Mouse (Mus musculus) ES-Bruce4 (cell line): ENCODE measurements around the gene Slc5a1. TPM values are rescaled to one million over a fixed set of nuclear protein-coding genes. Genes with fewer than 3 reads are reported as not detected.

Experiments used
- H3K27ac ChIP-seq: 2 replicates; pipeline ENCODE4 v1.5.1; 2012; ENCODE audit warnings: low read length, inconsistent platforms; ENCODE audit not compliant: insufficient read depth
- H3K27me3 ChIP-seq: 2 replicates; pipeline ENCODE4 v1.6.1; 2012; ENCODE audit warnings: mild to moderate bottlenecking, low read length, inconsistent platforms; ENCODE audit not compliant: control insufficient read depth, poor library complexity, insufficient read depth, severe bottlenecking
- H3K36me3 ChIP-seq: 2 replicates; pipeline ENCODE4 v1.6.1; 2012; ENCODE audit warnings: inconsistent platforms, mild to moderate bottlenecking, low read length, moderate library complexity; ENCODE audit not compliant: control insufficient read depth, poor library complexity, insufficient read depth, severe bottlenecking
- H3K4me1 ChIP-seq: one replicate; pipeline ENCODE4 v1.8.1; 2011; ENCODE audit warnings: low read length; ENCODE audit not compliant: control insufficient read depth, insufficient read depth
- H3K4me3 ChIP-seq: 2 replicates; pipeline ENCODE4 v1.5.1; 2011; ENCODE audit warnings: low read depth, mild to moderate bottlenecking, low read length
- H3K9ac ChIP-seq: 2 replicates; pipeline ENCODE4 v1.6.1; 2012; ENCODE audit warnings: low read depth, mild to moderate bottlenecking, inconsistent platforms; ENCODE audit not compliant: poor library complexity, severe bottlenecking
- H3K9me3 ChIP-seq: replicated peaks from 2 replicates; pipeline ENCODE4 v1.6.1; 2012; ENCODE audit warnings: mild to moderate bottlenecking, low read length, inconsistent platforms; ENCODE audit not compliant: control insufficient read depth, poor library complexity, insufficient read depth, severe bottlenecking
- CTCF ChIP-seq: IDR thresholded peaks from one replicate; pipeline ENCODE4 v1.8.1; 2011; ENCODE audit warnings: low read depth, low read length
- EP300 ChIP-seq: IDR thresholded peaks from 2 replicates; pipeline ENCODE4 v1.6.1; 2011; ENCODE audit warnings: low read depth, low read length; ENCODE audit not compliant: insufficient read depth
- POLR2A ChIP-seq: IDR thresholded peaks from one replicate; pipeline ENCODE4 v1.8.1; 2011; ENCODE audit warnings: low read length; ENCODE audit not compliant: insufficient read depth
- polyA plus RNA-seq: library from polyadenylated mRNA; stranded (reverse); fragments of >200 nt; gene quantifications from 2 replicates; pipeline ENCODE4 v1.2.4, GENCODE M21; 2011; ENCODE audit warnings: low read depth; ENCODE audit not compliant: missing spikeins, insufficient read depth, insufficient read length

Gene Slc5a1
- polyA plus RNA-seq, 1 experiment = 0.78 TPM

GRCm38 (mm10) chr5:33200071-33200470 is 96.1 kb downstream of the Slc5a1 start:
- no peak overlapping the region for H3K4me3 ChIP-seq
- TF ChIP-seq EP300 (no peak), CTCF (no peak), POLR2A (no peak)
- H3K27ac ChIP-seq = no peak overlapping the region
- no peak overlapping the region for H3K9ac ChIP-seq
- no peaks in the 10 kb centered on the region for H3K27me3 ChIP-seq
- no peaks in the 10 kb centered on the region for H3K4me1 ChIP-seq
- H3K36me3 ChIP-seq = no peaks in the 10 kb centered on the region
- H3K9me3 ChIP-seq = no peaks in the 10 kb centered on the region

GRCm38 (mm10) chr5:33201697-33202096 is 97.7 kb downstream of the Slc5a1 start:
- Histone ChIP-seq H3K4me1 (no peaks in the 10 kb centered on the region), H3K4me3 (no peak overlapping the region), H3K9me3 (no peaks in the 10 kb centered on the region), H3K36me3 (no peaks in the 10 kb centered on the region), H3K27ac (no peak overlapping the region), H3K9ac (no peak overlapping the region), H3K27me3 (no peaks in the 10 kb centered on the region)
- no peak for TF ChIP-seq CTCF
- no peak for TF ChIP-seq EP300
- no peak for TF ChIP-seq POLR2A

GRCm38 (mm10) chr5:33202516-33203170 is 98.6 kb downstream of the Slc5a1 start:
- H3K27ac ChIP-seq = no peak overlapping the region
- H3K4me3 ChIP-seq = no peak overlapping the region
- H3K27me3 ChIP-seq = no peaks in the 10 kb centered on the region
- H3K9ac ChIP-seq = no peak overlapping the region
- no peak for TF ChIP-seq CTCF
- TF ChIP-seq EP300 = no peak
- TF ChIP-seq POLR2A = no peak
- no peaks in the 10 kb centered on the region for H3K9me3 ChIP-seq
- no peaks in the 10 kb centered on the region for H3K4me1 ChIP-seq
- no peaks in the 10 kb centered on the region for H3K36me3 ChIP-seq

GRCm38 (mm10) chr5:33203171-33203565 is 99.1 kb downstream of the Slc5a1 start:
- H3K4me3 ChIP-seq = no peak overlapping the region
- H3K4me1 ChIP-seq = no peaks in the 10 kb centered on the region
- H3K27me3 ChIP-seq = no peaks in the 10 kb centered on the region
- H3K36me3 ChIP-seq = no peaks in the 10 kb centered on the region
- H3K9ac ChIP-seq = no peak overlapping the region
- no peak overlapping the region for H3K27ac ChIP-seq
- TF ChIP-seq CTCF (no peak), POLR2A (no peak), EP300 (no peak)
- no peaks in the 10 kb centered on the region for H3K9me3 ChIP-seq

- Histone ChIP-seq H3K4me3 (no peak overlapping the region), H3K36me3 (no peaks in the 10 kb centered on the region), H3K9ac (no peak overlapping the region), H3K4me1 (no peaks in the 10 kb centered on the region), H3K27me3 (no peaks in the 10 kb centered on the region), H3K9me3 (no peaks in the 10 kb centered on the region), H3K27ac (no peak overlapping the region)
- TF ChIP-seq POLR2A (no peak), EP300 (no peak), CTCF (peak; percentile 90)
These were observed 99.7 kb downstream of the Slc5a1 start for GRCm38 (mm10) chr5:33203691-33204242.

GRCm38 (mm10) chr5:33204284-33204683 is 100.3 kb downstream of the Slc5a1 start:
- TF ChIP-seq POLR2A (no peak), EP300 (no peak), CTCF (no peak)
- H3K4me3 ChIP-seq = no peak overlapping the region
- no peaks in the 10 kb centered on the region for H3K4me1 ChIP-seq
- H3K36me3 ChIP-seq = no peaks in the 10 kb centered on the region
- H3K27ac ChIP-seq = no peak overlapping the region
- H3K9ac ChIP-seq = no peak overlapping the region
- no peaks in the 10 kb centered on the region for H3K27me3 ChIP-seq
- H3K9me3 ChIP-seq = no peaks in the 10 kb centered on the region
